Mouse (Mus musculus): ENCODE data around the gene Palld.

Gene Palld

DNA sequence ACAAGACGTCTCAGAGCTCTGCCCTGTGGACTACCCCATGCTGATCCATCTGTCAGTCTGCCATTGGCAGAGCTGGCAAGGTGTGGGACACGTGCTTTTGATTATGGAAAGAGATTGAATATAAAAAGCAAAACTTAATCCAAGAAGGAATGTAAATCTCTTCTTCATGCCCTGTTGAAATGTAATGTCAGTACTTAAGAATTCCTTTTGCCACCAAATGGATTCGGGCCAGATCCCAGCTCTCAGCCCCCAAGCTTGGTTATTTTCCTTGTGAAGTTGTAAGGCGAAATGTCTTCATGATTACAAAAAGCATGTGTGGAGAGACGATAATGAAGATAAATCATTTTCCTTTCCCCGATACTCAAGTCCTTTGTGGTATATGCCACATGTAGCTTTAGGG lies 126.6 kb downstream of the Palld start:
- WGBS, result 80% methylated on average over 6 of the region's 6 CpGs

DNA sequence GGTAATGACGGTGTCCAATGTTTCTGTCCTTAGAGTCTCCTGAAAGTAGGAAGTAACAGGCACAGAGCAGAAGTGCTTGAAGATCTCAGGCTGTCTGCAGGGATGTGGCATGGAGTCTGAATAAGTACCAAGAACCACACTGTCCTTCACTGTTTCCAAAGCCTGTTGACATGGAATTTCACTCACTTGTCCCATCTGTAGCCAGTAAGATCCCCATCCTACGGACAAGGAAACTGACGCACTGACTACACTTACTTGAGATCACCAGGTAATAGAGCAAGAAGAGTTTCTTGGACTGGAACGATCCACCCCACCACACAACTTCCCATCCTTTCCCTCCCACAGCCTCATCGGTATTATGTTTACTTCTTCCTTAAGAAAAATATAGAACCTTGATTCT lies 128.3 kb downstream of the Palld start:
- WGBS, result 91% methylated on average over 5 of the region's 5 CpGs

DNA sequence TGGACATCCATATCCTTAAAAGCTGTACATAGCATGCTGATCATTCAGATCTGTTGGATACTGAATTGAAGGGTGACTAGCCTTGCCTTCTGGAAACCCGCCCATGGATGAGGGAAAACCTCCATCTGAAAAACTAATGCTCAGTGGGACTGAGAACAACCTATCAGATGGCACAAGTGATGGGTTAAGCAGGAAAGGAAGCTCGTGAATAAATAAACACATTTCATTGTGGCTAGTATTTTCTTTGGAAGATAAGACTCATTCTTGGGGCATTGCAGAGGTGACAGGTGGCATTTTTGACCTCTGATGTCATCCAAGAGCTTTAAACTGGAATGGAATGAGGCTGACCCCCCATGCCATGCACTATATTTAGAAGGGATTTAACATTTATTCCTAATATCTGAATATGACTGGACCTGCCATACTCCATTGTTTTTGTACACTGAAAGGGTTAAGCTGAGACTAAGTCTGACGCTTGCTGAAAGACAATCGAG lies 128.8 kb downstream of the Palld start:
- WGBS, result 78% methylated on average over 4 of the region's 4 CpGs

DNA sequence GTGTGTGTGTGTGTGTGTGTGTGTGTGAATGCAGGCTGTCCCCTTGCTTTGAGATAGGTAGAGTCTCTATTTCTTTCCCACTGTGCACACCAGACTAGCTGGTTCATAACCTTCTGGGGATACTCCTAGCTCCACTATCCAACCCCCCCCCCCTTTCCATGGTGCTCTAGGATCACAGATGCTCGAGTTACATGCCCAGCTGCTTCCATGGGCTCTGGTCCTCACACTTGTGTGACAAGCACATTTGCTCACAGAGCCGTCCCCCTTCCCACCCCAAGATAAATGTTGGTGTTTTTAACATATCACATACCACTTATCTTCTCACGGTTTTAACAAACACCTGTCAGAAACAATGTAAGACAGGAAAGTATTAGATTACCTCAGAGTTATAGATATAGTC lies 131.2 kb downstream of the Palld start:
- WGBS, result 85% methylated on average over 3 of the region's 3 CpGs

DNA sequence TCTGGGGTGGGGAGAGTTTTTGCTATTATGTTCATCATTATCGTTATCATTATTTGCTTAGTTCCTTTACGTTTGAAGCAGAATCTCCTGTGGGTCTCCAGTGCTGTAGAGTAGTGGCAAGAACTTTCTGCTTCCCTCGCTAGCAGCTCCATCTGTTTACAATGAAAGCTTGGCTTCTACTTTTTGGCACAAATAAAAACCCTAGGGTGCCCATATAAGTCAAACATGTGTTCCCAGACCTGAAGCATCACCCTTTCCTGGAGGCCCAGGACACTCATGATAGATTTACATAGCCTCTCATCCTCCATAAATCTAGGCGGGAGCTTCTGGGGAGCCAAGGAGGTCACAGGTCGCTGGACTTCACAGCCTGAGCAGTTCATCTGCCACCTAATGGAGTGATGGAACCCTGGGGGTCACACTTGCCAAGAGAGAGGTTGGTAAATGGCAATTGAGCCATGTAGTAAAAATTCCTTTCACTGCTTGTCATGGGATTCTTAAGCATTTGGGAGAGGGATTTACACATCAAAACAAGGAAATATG lies 133.1 kb downstream of the Palld start:
- 82% methylated on average over 5 of the region's 5 CpGs for WGBS

DNA sequence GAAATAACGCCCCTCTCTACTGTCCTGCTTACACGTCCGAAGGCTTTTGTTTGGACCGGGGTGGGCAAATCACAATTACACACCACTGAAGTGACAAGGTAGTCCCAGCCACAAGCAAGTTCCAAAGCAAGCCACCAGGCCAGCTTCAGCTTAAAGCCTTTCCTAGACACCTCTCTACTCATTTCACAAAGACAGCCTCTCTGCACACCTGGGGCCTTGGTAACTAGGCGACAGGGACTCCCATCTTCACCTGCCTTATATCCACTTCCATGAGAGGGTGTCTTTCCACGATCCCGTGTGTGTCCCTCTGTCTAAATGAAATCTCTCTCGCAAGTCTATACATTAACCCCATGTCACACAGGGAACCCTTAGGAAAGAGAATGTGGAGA lies 142.3 kb downstream of the Palld start:
- 32% methylated on average over 8 of the region's 8 CpGs for WGBS

DNA sequence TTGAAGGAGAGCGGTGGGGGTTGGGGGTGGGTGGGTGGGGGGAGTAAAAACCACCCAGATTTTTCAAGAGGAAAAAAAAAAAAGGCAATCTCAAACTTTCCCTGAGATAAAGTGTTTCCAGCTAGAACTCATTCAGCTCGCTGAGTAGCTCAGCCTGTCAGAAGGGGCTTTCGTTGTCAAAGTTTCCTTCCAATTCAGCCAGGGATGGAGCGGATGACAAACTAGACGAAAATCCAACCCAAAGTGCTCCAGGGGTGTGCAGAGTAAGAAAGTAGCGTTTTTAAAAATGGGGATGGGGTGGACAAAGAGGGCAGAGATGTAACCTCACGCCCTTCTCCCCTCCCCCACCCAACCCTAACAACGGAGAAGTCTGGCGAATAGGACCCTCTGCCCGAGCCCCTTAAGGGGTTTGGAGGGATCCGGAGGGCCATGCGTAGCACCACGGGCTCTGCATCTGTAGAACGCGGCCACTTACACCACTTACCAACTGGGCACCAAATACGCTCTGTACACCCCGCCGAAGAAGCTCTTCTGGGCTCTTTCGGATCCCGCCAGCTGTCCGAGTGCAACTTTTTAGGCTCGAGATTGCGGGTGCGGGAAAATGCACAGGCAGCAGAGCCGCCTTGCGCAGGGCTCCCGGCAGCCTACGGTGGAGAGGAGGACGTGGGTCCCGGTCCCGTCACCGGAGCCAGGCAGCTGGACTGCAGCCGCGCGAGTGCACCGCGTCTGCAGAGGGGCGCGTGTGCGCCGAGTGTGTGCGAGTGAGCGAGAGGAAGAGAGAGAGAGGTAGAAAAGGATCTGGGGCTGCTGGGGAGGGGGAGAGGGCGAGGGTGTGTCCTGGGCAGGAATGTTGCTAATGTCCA lies 142.9 kb downstream of the Palld start:
- WGBS, result 2% methylated on average over 43 of the region's 44 CpGs

DNA sequence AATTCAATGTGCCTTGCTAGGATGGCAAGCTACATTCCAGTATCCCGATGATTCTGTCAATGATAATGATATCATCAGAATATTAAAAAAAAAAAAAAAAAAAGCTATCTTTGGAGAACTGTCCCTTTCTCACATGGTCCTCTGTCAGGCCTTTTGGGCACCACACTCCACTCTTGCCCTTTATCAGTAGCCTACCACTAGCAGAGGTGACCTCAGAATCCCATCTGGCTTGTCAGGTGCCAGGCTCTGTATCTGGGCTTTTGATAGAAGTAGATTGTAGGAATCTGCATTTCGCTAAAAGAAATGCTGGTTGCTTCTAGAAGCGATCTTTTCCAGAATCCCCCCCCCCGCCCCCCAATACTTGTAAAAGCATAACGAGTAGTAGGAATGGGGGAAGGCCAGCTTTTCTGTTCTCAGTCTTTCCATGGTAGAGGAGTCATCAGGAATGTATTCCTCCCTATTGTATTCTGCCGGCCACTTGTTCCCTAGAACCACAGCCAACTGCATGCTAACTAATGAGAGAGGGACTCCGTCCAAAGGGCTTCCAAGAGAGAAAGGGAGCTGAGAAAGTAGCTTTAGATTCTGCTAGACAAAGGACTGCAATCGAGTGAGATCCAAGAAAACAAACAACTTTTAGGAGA lies 143.7 kb downstream of the Palld start:
- 31% methylated on average over 8 of the region's 8 CpGs for WGBS

DNA sequence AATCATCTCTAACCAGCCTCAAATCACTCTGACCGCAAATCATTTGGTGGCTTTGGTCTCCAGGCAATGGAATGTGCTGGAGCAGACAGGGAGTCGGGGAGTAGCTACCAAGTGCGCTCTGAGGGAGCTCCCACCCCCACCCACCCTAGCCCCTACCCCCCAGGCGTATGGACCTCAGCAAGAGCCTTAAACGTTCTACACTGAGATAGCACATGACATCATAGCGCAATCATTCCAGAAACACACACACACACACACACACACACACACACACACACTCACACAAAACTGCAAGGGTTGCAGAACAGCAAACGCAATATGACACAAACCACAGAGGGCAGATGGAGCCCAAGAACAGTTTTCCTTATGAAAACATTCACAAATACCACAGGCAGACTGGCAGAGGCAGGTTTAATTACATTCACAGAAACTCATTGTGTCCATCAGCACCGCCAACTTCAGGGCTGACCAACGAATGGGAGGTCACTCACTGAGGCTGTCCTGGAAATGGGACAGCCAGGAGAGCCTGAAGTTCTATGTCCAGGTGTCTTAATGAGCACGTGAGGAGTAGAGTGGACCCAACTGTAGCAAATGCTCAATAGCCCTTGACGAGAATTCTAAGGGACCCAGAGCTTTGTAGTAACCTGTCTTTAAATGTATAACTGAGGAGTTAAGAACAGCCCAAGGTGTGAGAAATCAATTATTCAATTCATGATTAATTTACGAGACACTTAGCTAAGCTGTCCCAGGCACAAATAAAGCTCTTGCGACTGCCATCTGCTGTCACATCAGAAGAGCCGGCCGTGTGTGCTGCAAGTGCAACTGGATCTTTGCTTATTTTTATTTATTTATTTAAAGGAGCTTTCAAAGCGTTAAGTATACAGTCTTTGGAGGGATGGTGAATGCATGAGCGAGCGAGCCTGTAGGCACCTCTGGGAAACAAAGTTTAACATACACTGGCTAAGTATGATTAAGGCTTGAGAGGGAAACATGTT lies 145.2 kb downstream of the Palld start:
- WGBS, result 34% methylated on average over 18 of the region's 18 CpGs

DNA sequence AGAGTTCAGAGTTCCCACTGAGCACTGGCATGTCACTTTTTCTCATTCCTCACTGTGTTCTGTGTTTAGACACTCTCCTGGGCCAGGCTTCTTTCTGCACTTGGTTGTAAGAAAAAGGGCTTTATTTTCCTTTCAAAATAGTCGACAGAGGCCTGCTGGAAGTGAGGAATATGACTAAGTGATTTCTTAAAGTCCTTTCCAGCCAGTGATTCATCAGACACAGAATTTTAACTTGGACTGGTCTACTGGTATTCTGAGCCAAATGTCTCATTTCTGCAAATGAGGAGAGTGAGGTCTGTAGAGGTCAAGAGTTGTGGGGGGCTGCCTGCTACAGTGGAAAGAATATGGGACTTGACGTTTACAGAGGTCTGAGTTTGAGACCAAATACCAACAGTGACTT lies 147.3 kb downstream of the Palld start:
- WGBS, result 54% methylated on average over 2 of the region's 2 CpGs

DNA sequence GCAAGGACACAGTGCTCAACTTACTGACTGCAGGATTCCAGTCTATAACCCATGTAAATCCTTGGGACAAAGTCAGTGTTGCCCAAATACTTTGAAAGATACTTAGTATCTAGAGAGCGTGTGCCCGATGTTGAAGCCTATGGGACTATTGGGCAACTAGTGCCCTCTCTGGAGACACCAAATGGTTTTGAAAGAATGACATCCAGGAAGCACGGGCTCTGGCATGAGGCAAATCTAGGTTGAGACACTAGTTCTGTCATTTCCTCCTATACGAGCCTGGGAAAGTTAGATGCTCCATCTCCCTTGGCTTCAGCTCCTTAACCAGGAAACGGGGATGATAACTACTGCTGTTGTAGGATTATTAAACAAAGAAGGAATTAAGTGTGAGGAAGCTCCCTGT lies 155.4 kb downstream of the Palld start:
- WGBS, result 92% methylated on average over 5 of the region's 5 CpGs

DNA sequence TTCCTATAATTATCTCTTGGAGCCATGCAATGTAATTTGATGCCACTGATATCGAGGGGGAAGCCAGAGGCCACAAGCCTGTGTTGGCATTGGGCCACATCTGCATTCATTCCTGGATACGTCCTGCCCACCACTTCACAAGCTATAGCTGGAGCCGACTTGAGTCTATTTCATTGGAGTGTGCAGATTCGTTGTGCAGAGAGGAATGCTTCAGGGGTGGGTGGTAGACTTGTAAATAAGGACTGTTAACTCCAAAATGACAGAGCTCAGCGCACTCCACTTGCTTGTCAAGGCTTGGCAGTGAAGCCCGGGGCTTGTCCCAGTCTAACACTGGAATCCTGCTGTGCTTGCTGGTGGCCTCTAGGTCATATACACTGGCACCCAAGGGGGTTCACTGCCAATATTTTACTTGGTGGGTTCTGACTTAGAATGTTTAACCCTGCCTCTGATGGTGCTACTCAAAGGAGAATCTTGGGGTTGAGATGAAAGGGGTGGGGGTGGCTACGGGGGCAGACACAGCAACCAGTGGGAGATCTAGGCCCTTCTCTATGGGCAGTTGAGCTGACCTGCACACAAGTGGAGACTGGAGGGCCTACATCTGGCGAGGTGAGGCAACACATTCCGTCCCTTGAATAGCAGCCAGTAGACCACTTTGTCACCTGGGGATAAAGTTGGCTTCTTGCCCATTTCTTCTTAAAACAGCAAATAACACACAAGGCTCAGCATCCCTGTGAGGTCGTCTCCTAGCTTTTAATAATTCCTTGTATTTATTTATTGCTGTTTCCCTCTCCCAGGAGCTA lies 157.1 kb downstream of the Palld start:
- WGBS, result 51% methylated on average over 10 of the region's 10 CpGs

DNA sequence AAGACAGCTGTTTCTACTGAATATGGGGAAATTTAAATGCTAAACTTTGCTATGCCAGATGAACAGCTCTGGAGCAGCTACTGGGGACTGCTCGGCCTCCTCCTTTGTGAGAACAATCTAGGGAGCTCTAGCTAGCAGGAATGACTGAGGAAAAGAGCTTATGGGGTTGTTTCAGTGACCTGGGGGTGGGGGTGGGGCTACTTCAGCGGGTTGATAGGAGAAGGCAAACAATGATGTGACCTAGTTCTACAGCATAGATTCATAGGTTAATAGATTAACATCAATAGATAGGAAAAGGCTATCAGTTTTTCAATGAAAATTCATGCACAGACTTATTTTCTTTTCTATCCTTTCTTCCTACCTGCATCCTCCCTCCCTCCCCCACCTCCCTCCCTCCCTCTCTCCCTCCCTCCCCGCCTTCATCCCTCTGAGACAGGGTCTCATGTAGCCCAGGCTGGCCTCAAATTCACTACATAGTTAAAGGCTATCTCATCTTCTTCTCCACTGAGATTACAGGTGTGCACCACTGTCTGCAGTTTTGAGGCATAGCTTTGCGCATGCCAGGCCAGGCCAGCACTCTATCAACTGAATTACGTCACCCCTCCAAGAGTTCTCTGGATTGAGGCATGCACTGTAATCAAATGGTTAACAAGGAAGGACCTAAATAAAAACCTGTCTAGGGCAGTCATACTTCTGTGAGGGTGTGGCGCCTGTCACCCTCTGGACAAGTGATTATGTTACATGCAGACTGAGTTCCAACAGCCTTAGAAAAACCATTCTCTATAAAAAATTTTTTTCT lies 158.5 kb downstream of the Palld start:
- 85% methylated on average over 6 of the region's 6 CpGs for WGBS

DNA sequence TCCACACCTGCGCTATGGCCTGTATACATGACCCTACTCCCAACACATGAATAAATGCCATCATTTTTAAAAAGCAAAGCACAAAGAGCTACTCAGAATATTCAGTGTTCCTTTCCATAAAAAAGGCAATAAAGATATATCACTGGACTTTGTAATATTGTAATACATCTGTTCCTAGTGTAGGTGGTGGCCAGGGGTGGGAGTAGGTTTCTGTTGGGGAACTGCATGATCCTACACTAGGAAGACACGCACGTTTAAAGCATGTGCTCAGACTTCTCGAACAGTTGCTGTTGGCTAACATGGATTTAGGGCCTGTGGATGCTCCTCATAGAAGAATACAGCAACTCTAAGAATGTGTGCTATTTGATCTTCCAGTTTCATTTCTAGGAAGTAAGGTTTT lies 165.0 kb downstream of the Palld start:
- WGBS, result 84% methylated on average over 4 of the region's 4 CpGs

DNA sequence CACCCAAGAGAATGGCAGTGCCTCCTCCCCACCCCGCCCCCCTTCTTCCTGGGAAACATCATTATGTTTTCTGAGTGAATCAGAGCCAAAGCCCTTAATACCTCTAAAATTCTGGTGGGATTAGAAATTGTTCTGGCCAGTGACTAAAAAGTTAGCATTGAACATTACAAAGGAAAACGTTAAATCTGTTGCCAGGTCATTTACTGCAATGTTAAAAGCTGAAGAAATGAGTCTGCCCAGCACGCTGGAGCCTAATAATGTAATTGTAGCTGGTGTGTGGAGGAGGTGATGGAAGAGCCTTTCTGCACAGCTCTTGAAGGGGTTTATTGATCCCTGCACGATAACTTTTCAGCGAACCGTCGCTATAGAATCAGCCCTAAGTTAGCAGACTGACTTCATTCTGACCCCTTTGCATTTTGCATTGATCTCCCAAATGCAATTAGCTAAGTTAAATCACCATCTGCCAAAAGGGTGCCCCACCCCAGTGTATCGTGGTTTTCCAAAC lies 165.7 kb downstream of the Palld start:
- 90% methylated on average over 8 of the region's 8 CpGs for WGBS

DNA sequence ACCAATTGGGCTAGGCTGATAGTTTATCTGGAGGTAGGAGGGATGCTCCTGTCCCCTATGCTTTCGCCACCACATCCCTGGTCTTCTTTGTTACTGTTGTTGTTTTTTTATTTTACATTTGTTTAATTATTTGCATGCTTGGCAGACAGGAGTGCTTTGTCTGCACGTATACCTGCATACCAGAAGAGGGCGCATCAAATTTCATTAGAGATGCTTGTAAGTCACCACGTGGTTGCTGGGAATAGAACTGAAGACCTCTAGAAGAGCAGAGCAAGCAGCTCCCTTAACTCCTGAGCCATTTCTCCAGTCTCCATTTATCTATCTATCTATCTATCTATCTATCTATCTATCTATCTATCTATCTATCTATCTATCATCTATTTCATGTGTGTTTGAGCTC lies 166.4 kb downstream of the Palld start:
- 61% methylated on average over 4 of the region's 4 CpGs for WGBS

DNA sequence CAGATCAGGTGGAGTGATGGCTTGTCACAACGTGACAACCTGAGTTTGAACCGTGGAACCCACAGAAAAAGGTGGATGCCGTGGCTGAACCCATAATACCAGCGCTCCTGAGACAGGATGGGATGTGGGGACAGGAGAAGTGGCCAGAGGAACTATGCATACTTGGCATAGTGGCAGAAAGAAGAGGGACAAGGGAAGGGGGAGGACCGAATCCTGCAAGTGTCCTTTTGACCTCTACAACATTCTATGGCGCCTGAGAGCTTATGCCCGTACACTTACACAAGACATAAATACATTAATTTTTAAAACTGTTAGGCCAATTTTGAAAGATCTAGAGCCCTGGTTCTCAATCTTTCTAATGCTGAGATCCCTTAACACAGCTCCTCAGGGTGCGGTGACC lies 168.3 kb downstream of the Palld start:
- WGBS, result 94% methylated on average over 8 of the region's 8 CpGs

DNA sequence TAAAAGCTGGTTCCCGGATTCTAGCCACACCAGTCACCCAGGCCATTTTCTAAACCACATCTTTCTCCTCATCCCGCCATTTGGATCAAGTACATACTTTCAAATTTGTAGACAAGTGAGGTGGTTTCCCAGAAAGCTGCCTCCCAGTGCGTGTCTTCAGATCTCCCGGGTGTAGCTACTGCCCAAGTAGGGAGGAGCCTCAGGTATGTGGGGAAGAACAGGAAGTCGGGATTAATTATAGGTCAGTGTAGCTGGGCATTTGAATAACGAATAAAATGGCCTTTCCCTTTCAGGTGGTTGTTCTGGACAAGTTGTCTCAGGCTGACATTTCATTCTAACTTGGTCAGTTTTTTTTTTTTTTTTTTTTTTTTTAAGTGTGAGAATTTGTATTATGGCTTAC lies 170.3 kb downstream of the Palld start:
- WGBS, result 87% methylated on average over 6 of the region's 6 CpGs

DNA sequence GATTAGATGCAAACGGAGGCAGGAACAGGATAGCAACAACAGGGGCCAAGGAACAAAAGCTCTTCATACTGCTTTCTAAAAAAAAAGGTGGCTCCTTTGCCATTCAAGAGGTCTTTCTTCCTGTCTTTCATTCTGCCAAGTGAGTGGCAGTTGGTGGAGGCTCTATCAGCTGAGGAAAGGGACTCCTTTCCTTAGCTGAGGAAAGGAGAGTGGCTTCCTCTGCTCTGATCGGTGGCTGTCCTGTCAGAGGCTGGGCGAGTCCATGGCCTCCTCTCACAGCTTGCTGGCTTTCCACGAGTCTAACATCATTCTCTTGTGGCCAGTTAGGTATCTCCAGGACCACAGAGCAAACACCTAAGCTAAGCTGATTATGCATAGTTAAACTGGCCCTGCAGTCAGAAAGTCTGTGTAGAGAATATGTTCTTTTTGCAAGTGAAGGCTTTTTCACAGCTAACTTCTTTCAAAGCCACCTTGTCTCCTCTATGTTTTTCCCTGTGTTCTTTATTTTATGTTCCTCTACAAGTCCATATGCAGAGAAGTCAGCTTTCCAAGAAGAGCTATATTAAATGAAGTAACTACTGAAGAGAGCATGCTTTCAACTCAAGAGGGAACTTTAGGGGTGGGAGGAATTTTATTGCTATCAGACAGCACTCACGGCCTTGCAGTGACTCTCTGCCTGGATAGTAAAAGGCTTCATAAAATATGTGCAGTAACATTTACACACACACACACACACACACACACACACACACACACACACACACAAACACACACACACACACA lies 171.0 kb downstream of the Palld start:
- WGBS, result 78% methylated on average over 5 of the region's 5 CpGs
